Mouse (Mus musculus): ENCODE data around the gene Fam114a2.

Gene Fam114a2

GRCm38 (mm10) chr11:57445237-57445962, 73.0 kb downstream of the Fam114a2 start:
- no peak for DNase-seq (ENCODE audit: inconsistent age in 2 of 2, low spot score in 1 of 2)

DNA sequence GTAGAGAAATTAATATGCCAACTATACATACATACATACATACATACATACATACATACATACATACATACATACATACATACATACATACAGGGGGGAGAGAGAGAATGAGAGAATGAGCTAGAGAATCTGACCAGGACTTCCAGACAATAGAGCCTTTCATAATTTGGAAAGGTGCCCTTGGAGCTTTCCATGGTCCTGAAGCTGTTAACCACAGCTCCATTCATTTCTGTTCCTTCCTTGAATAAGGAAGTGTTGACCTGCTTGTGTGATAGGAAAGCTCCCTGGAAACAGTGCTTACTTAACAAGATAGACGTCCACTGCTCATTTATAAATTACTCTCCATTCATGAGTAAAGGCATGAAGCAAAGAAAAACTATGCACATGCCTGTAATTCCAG, 84.3 kb downstream of the Fam114a2 start:
- peak; percentile 11 to 75 for DNase-seq (ENCODE audit: inconsistent age in 2 of 2, low spot score in 1 of 2)

All from adrenal gland, adult (tissue).